Mouse (Mus musculus) frontal cortex, adult (tissue): ENCODE measurements around the gene Sstr2.
A peak's percentile ranks its signal among the peaks of the same experiment; 100 is the strongest.
"Not testable (repeated sequence)": the region's sequence is repeated elsewhere in the genome, so short reads cannot be mapped to it uniquely, and the experiment has no call there.

Source experiments
- ATAC-seq: cut with Nextera tagmentation; 2 replicates; pipeline ENCODE4 v1.9.2; 2017; ENCODE audit warnings: mild to moderate bottlenecking, moderate library complexity, mixed read lengths; ENCODE audit not compliant: low TSS enrichment

The Sstr2 gene

GRCm38 (mm10) chr11:113656511-113656932 lies 37.4 kb downstream of the Sstr2 start:
- ATAC-seq, result no peak

GRCm38 (mm10) chr11:113657221-113657620 lies 38.1 kb downstream of the Sstr2 start:
- ATAC-seq, result no peak

GRCm38 (mm10) chr11:113658319-113658718 lies 39.2 kb downstream of the Sstr2 start:
- ATAC-seq, result no peak

DNA sequence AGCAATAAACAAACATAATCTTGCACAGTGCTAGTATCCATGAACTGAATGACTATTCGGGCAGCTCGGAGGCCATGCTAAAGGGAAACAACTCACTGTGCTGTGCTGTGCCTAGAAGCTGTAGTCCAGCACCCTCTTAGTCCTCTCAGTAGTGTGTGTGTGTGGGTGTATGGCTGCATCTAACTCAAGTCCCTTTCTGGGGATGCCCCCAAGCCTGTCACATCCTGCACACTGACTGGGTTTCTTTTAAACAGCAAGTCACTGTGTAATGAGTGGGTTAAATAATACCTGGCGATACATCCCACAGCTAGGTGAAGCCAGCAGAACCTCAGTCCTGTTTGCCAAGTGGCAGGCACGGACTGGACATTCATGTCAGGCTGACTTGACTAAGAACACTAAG lies 39.6 kb downstream of the Sstr2 start:
- no peak for ATAC-seq

- ATAC-seq, result not testable (repeated sequence)
These were observed 41.1 kb downstream of the Sstr2 start for GRCm38 (mm10) chr11:113660213-113660612.

- ATAC-seq, result no peak
These were observed 41.8 kb downstream of the Sstr2 start for GRCm38 (mm10) chr11:113660940-113661339.

DNA sequence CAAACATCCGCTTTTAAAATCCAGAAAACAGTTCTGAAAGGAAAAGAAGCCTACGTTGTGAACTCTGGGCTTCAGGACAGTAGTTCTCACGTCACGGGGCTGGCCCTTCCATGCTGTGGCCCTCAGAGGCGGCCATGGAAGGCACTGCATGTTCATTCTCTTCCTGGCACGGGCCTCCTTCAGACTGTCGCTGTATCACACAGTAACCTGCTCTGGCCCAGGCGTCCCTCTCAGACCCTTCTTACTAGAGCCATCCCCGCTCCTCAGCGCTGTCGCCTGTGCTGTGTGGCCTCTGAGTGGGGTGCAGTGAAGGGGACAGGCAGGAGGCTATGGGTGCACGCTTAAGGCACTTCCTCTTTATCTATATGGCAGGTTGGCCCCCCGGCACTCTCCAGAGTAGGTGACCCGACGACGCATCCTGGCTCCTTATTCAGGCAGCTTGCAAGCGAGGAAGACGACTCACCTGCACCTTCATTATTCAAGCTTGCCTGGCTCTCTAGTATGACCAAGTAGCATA lies 42.8 kb downstream of the Sstr2 start:
- no peak for ATAC-seq

- no peak for ATAC-seq
These were observed 45.1 kb downstream of the Sstr2 start for GRCm38 (mm10) chr11:113664279-113664678.

DNA sequence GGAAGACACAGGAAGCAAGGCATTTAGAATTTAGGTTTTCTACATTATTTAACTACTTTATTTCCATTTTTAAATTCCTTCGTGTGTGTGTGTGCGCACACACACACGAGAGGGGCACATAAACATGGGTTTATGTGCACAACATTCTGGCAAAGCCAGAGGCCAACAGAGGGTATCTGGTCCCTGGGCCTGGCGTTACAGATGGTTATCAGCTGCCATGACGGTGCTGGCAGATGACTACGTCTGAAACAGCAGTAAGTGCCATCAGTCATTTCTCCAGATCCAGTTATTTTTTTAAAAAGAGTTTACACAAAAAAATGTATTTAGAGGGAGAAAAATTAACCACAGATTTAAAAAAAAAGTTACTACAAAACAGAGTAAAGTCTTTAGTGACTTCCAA lies 47.1 kb downstream of the Sstr2 start:
- no peak for ATAC-seq

DNA sequence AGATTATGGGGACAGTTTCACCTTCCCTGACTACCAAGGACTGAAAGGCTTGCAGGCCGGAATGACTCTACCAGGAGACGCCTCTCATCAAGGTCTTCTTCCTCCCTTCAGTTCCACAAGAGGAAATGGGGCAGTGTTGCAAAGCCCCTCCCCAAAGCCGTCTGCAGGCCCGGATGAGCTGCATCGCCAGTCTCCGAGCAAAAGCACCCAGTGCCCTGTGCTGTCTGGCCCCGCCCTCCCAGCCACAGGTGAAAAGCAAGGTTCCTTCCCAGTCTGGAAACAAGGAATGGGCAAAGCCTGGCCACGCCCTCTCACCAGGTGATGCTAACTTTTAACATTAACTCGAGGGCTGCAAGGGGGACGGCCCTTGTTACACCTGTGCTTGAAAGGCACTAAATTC lies 47.5 kb downstream of the Sstr2 start:
- no peak for ATAC-seq

DNA sequence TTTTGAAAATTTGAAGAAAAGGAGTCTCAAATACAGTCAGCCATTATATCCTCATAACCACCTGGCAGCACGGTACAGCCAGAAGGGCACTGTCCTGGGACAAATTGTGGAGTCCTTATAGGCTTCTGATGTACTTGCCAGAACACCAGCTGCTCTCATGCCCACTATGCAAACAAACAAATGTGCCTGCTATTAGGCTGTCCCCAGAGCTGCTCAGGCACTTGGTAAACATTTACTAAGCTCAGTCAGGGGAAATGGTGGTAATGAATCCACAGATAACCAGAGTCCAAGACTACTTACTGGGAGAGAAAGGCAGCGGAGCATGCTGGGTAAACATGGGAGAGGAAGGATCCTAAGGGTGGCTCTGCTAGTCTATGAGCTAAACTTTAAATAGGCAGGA lies 48.0 kb downstream of the Sstr2 start:
- no peak for ATAC-seq

- ATAC-seq, result no peak
These were observed 48.6 kb downstream of the Sstr2 start for GRCm38 (mm10) chr11:113667704-113668103.

GRCm38 (mm10) chr11:113668857-113669256 lies 49.7 kb downstream of the Sstr2 start:
- ATAC-seq, result peak; percentile 83

- no peak for ATAC-seq
These were observed 50.6 kb downstream of the Sstr2 start for GRCm38 (mm10) chr11:113669711-113670110.

DNA sequence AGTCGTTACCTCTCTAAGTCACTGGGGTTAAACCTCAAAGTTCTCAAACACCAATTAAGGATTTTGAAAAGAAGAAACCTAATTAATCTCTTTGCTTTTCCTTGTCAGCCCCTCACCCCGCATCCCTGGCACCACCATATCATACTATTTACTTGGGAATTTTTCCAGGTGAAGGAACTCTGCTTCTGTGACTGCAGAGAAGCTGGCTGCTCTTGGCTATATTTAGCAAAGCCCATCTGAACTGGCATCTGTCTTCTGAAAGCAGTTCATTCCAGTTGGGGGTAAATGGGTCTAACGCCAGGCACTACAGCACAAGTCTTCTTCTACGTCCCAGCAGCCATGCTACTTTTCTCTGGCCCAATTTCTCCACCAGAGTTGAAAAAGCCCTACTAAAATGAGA lies 54.5 kb downstream of the Sstr2 start:
- peak; percentile 42; the same call in 1 of the 2 replicates for ATAC-seq

- no peak for ATAC-seq
These were observed 55.5 kb downstream of the Sstr2 start for GRCm38 (mm10) chr11:113674595-113674994.
